Mouse (Mus musculus): ENCODE data around the gene Wdr27.
"Not testable (repeated sequence)": the region's sequence is repeated elsewhere in the genome, so short reads cannot be mapped to it uniquely, and the experiment has no call there.

DNA sequence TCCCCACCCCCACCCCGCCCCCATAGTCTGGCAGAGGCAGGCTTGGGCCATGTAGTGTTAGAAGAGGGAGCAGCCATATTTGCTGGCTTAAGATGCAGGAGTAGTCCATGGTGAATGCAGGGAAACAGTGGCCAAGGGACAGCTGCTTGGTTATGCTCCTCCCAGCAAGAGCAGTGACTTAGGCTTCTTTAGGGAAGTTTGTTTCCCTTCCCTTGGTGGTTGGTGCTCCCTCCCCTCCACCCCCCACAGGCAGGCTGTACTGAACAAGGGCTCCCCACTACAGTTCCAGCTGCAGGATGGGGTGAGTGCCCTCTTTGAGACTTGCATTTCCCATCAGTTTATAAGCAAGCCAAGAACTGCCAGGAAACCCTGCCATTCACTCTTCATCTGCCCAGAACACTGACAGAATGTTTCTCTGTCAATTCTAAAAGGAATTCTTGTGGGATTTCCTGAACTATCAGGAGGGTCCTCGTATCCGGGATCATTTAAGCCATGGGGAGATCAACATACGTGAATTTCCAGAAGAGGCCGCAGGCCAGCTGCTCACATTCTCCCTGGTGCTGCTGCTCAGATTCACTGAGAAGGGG is 47.3 kb upstream of the Wdr27 start:
- not testable (repeated sequence) for TF ChIP-seq CTCF (IDR thresholded peaks at IDR 0.05; ENCODE audit: insufficient read depth, low read length); POLR2A (IDR thresholded peaks at IDR 0.05; ENCODE audit: borderline replicate concordance, extremely low read depth, low read depth, low read length)

Data from lung, adult 2 months (tissue).